In the genomic region with DNA sequence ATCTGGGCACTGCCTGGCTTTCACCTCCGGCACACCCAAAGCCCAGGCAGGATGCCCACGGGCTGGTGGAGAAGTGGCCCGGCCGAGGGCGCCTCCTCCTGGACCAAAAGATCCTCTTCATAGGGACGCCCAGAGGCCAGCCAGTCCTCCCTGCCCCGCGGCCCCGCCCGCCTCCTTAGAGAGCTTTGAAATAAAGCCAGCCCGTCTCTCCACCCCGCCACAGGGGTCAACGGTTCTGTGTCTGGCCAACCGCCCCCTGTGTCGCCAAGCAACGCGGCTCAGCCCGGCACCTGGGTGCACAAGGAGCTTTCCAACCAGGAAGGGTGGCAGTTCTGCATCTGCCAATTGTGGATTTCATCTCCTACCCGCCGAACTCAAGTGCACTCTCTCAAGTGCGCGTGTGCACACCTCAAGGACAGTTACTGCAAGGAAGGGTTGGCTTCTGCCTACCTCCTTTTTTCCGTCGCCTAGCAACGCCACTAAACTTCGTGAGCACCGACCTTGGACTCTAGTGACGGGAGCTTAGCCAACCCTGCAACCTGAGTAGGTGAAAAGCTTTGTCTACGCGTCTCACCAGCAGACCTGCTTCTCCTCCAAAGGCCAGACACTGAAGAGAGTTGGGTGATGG, we compare ENCODE assay signal across 8 mouse cellular contexts. TPM values are rescaled to one million over a fixed set of nuclear protein-coding genes. Genes with fewer than 3 reads are reported as not detected.
DNase-seq lines count a peak whose midpoint lies in the region; ATAC-seq and TF ChIP-seq lines count a peak whose summit lies in the region.

Gene Gm26661, plus strand, starts transcription at position 56 of the 628 bp plus-strand sequence.

- no peak for TF ChIP-seq POLR2A in cerebellum, adult 2 months (IDR thresholded peaks at IDR 0.05; ENCODE audit: borderline replicate concordance, insufficient read depth, low read length)

- no peak within 1 kb of the TSS for H3K27ac ChIP-seq in cerebellum, adult 2 months (ENCODE audit: insufficient read depth, low read length)
- no peak within 1 kb of the TSS for H3K27ac ChIP-seq in hindbrain, embryonic 13.5 days
- no peak within 1 kb of the TSS for H3K27ac ChIP-seq in left cerebral cortex, adult 2 months

- peak; percentile 93 for ATAC-seq in hindbrain, embryonic 13.5 days (ENCODE audit: low FRiP score)

- peak within 1 kb of the TSS; percentile 85 for H3K4me2 ChIP-seq in hindbrain, embryonic 13.5 days

- H3K36me3 ChIP-seq in hindbrain, embryonic 13.5 days, result no peaks in the 10 kb centered on the region
- no peaks in the 10 kb centered on the region for H3K36me3 ChIP-seq in megakaryocyte, embryonic 14.5 days (replicated peaks; ENCODE audit: low read length)

- no peaks in the 10 kb centered on the region for H3K27me3 ChIP-seq in cerebellum, adult 2 months (ENCODE audit: control insufficient read depth, insufficient read depth, low read length)
- H3K27me3 ChIP-seq in hindbrain, embryonic 13.5 days, result peaks cover 9% of the 10 kb centered on the region; the same call in 1 of the 2 replicates
- peaks cover 31% of the 10 kb centered on the region for H3K27me3 ChIP-seq in megakaryocyte, embryonic 14.5 days (replicated peaks)

- H3K9me3 ChIP-seq in hindbrain, embryonic 13.5 days, result no peaks in the 10 kb centered on the region
- 0 out of 2 replicates have a peak, but pooled peaks cover 5% of the 10 kb centered on the region for H3K9me3 ChIP-seq in megakaryocyte, embryonic 14.5 days

- intact Hi-C loops in left cerebral cortex, adult 2 months (cut with DNase I), result no loop called here

- H3K4me1 ChIP-seq in cerebellum, adult 2 months (ENCODE audit: control insufficient read depth, insufficient read depth, low read length), result 0 out of 2 replicates have a peak, but pooled peaks cover 4% of the 10 kb centered on the region
- peaks cover 12% of the 10 kb centered on the region for H3K4me1 ChIP-seq in hindbrain, embryonic 13.5 days (replicated peaks)
- peaks cover 14% of the 10 kb centered on the region for H3K4me1 ChIP-seq in megakaryocyte, embryonic 14.5 days

- TF ChIP-seq CTCF in cerebellum, adult 2 months (IDR thresholded peaks at IDR 0.05; ENCODE audit: borderline replicate concordance, insufficient read depth, low read depth, low read length), result no peak; the same call in 1 of the 2 replicates
- peak; percentile 33 for TF ChIP-seq CTCF in left cerebral cortex, adult 2 months (IDR thresholded peaks at IDR 0.05)

- WGBS in cerebellum, adult 2 months, result 3% methylated on average over 30 of the region's 30 CpGs
- WGBS in hindbrain, embryonic 13.5 days, result 2% methylated on average over 30 of the region's 30 CpGs

- H3K4me3 ChIP-seq in cerebellum, adult 2 months (replicated peaks; ENCODE audit: insufficient read depth, low read depth, low read length), result peak within 1 kb of the TSS; percentile 38
- H3K4me3 ChIP-seq in hindbrain, embryonic 13.5 days, result peak within 1 kb of the TSS; percentile 47
- peak within 1 kb of the TSS; percentile 43 for H3K4me3 ChIP-seq in left cerebral cortex, adult 2 months
- H3K4me3 ChIP-seq in megakaryocyte, embryonic 14.5 days (replicated peaks), result peak within 1 kb of the TSS; percentile 81

- peak; percentile 54 for DNase-seq in T-cell, adult 2 months (ENCODE audit: low spot score)
- DNase-seq in cerebellum, adult 2 months, result peak; percentile 50 to 56
- peak; percentile 47 for DNase-seq in forelimb bud, embryonic 11.5 days (ENCODE audit: low read depth, low spot score)
- peak; percentile 42 to 47 for DNase-seq in left cerebral cortex, adult 2 months (ENCODE audit: extremely low spot score in 1 of 2, low spot score in 2 of 2)
- DNase-seq in right cerebral cortex, adult 2 months (ENCODE audit: low spot score in 2 of 2), result peak; percentile 41 to 45
- DNase-seq in yolk sac, embryonic 10.5 days (ENCODE audit: low spot score), result peak; percentile 77

- H3K9ac ChIP-seq in hindbrain, embryonic 13.5 days, result peak within 1 kb of the TSS; percentile 64

RNA-seq across cellular contexts. Expression of gene Gm26661, which starts in this region (rescaled TPM):
- not detected in 2 replicates for polyA plus RNA-seq in cerebellum, adult 2 months (2012; rRNA removed)
- polyA plus RNA-seq in hindbrain, embryonic 13.5 days (2015; fragmentation: Nextera tagmentation; extraction: Ambion mirVana), result not detected in 2 replicates
- total RNA-seq in left cerebral cortex, adult 2 months (2021), result not detected
- polyA plus RNA-seq in megakaryocyte, embryonic 14.5 days (2012; ENCODE audit: insufficient read depth, low replicate concordance), result not detected in 2 replicates

Comparison
In these comparisons a context has a peak if more than half of its experiments do, and no peak if none do; other contexts are left out.
1. Peak in DNase-seq and H3K4me3 ChIP-seq in cerebellum, adult 2 months; RNA of the gene not detected or under 1 TPM.
2. Peak in ATAC-seq, H3K4me3 ChIP-seq, H3K9ac ChIP-seq and H3K4me2 ChIP-seq in hindbrain, embryonic 13.5 days; RNA of the gene not detected or under 1 TPM.
3. Peak in DNase-seq and H3K4me3 ChIP-seq in left cerebral cortex, adult 2 months; RNA of the gene not detected or under 1 TPM.